Mouse (Mus musculus): ENCODE data around the gene Anks1b.

The Anks1b gene

DNA sequence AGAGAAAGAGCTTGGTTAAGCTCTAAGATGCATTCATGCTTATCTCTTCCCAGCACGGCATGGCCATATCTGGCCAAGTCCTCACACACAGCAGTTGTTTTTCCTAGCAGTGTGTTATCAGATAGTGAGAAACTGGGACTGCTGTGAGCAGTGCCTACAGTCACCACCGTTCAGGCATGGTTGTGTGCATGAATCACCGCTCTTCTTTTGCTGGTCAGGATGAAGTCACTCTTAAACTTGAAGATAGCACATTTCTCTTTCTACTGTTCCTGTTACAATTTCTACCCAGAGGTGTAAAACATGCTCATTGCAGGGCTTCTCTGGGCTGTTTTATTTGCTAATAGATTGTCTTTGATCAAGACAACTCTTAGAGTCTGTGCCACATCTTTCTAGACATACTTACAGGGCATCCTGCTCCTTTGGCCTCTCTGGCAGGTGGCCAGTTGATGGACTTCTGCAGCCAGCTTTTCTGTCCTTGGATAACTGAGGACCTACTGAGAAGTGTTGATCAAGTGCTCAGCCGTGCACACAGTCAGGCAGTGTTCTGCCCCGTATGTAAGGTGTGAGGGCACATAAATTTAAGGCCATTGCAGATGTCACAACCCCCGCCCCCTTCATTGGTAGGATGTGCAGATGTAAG, 296.8 kb downstream of the Anks1b start:
- DNase-seq (ENCODE audit: low spot score in 2 of 2) = no peak

DNA sequence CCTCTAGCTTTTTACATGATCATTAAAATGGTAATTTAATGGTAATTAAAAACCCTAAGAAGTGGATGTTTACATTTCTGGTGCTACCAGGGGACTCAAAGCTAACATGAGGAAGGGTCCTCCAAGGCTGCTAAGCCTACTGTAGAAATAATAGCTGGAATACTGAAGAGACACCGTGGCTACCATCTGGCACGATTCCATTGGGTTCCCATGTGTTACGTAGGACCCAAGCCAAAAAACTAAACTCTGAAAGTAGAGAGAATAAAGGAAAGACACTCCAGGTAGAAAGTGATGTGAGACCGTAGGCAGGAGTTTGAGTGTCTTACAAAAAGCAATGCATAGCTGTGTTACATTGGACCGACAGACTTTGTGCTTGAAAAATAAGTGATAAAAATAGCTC, 317.1 kb downstream of the Anks1b start:
- DNase-seq (ENCODE audit: low spot score in 2 of 2) = no peak

DNA sequence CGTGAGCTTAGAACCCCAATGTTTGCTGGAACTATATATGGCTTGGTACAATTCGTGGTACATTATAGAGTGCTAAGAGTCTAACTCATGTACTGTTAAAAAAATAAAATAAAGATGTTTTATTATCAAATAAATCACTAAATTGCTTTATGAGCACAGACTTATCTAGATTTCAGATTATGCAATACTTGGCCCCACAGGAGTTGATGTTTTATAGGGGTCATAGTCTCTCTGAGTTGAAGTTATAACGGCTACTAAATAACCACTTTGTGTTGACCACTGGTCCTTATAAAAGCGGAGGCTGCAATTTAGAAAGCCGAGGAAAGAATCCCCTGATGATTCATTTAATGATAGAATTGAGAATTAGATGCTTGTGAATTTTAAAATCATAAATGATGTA, 323.6 kb downstream of the Anks1b start:
- no peak for DNase-seq (ENCODE audit: low spot score in 2 of 2)

DNA sequence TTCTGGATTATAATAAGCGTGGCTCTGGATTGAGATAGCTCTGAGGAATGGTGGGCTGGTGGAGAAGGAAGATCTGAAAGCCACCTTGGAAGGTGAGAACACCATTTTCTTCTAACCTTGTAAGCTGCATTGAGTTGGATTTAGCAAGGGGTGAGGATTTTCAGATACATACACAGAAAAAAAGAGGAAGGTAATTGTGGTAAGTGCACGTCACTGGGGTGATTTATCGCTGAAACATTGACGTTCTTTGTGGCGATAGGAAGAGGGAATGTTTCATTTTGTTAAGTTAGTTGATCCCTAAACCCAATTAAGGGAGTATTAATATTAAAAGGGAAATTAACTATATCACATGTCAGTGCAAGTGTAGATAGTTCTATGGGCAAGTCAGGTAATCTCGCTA, 336.7 kb downstream of the Anks1b start:
- DNase-seq (ENCODE audit: low spot score in 2 of 2) = no peak

DNA sequence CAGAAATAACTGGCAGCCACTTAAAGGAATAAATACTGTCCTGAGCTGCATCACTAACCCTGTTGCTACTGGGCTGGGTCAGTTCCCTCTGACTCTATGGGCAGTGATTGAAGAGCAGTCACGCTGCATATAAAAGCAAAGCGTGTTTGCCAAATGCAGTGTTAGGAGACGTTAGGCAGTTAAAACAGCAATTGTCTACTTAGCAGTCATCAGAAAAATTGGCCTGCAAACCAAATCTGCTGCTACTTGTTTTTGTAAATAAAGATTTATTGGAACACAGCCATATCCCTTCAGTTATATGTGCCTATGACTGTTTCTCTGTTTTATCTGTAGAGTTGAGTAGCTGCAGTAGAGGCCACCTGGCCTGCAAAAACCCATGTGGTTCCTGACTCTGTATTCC, 347.2 kb downstream of the Anks1b start:
- no peak for DNase-seq (ENCODE audit: low spot score in 2 of 2)

DNA sequence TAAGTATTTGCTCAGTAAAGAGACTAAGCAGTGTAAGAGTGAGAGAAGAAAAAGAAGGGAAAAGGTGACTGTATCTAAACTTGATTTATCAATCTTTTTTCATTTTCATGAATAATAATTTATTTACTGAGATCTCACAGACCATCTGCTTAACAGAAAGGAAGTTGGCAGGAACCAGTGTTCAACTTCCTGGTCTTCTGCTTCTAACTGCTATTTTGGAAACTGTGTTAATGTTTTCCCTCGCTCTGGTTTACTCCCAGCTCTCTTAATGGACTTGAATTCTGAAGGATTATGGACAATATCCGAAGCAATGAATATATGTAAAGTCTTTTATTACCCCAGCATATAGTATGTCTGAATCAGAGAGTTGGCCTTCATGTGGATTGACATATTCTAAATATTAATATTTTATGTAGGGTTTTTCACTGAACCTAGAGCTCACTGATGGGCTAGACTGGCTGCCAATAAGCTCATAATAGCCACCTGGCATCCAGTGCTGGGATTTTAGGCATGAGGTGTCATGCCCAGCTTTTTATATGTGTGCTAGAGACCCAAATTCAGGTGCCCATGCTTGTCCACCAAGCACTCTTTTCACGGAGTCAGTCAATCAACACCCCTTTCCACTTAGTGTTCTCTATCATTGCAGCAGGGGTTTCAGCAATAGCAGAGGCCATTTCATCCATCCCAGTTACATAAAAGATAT, 349.6 kb downstream of the Anks1b start:
- DNase-seq (ENCODE audit: low spot score in 2 of 2) = no peak

DNA sequence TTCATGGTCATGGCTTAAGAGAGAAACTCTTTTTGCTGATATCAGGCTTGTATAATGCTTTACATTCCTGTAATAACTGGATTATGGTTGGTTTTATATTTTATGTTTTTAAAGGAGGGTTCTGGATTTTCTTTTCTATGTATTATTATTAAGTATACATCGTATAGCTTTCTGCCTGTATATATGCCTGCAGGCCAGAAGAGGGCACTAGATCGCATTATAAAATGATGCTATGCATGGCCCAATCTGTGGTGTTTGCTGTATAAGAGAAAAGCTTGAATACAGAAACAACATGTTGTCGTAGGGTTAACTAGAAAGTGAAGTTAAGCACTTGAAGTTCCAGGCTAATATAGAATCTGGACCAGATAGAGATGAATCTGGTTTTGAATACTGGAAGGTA, 362.0 kb downstream of the Anks1b start:
- no peak for DNase-seq (ENCODE audit: low spot score in 2 of 2)

DNA sequence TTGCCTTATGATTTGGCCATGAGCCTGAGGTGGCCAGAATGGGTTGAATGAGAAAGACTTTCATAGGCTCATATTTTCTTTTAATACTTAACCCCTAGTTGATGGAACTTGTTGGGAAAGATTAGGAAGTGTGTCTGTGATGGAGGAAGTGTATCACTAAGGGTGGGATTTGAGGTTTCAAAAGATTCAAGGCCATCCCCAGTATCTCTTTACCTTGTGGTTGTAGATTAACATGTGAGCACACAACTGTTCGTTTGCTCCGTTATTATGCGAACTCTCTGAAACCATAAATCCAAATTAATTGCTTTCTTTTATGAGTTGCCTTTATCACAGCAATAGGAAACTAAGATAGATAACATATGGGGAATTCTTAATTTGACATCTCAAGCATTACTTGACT, 364.0 kb downstream of the Anks1b start:
- no peak for DNase-seq (ENCODE audit: low spot score in 2 of 2)

DNA sequence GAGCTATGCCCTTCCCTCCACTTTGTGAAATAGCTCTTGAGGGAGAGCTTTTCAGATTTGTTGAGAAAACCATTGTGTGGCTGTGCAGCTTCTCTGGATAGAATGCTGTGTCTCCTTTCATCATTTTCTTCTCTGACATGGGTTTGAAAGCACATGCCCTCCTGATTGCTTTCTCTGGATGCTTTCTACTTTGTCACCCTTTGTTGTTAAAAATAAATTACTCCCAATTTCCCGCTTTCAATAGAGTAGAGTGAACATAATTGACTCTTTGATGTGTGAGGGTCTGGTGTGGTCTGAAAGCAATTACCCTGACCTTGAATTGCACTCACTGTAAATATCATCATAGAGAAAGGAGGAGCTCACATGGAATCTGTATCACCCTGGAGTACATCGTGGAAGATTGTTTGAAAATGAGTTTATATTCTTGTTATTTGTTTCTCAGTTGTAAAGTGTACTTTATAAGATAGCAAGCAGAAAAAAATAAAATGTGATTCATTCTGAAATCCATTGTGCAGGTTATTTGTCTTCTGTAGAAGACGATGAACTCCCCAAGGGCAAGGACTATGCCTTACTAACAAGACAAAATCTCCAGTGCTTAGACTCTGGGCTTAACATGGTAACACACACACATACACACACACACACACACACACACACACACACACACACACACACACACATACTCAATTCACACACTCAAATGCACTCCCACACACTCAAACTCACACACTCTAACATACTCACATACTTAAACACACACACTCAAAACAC, 385.8 kb downstream of the Anks1b start:
- DNase-seq (ENCODE audit: low spot score in 2 of 2) = no peak

DNA sequence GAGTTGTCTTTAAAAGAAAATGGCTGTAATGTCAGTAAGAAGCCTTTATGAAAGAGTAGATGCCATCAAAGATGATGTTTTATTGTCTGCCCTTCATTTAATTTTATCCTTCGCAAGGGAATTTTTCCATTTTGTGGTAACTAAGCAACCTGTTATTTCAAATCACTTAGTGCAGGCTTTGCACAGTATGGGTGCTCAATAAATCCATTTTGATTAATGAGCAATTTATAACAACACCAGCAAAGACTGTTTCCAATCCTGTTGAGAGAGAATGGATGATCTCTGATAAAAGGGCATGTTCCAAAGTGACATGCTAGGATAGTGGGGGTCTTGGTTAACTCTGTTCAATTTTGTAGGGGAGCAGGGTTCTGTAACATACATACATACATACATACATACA, 398.0 kb downstream of the Anks1b start:
- no peak for DNase-seq (ENCODE audit: low spot score in 2 of 2)

DNA sequence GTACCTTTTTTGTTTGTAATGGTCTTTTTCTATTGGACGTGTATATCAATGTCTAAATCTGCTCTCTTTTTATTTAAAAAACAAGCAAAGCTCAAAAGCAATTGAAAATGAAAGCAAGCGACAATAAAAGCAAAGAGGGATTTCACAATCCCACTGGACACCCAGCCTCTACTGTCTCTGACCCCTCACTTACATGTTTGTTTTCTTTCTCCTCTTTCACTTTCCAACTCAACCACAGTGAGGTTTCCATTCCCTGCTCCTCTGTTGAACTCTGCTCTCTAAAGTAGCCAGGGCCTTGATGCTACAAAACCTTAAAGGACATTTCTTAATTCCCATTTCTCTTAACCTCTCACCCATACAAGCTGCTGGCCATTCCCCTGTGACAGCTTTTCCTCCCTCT, 400.0 kb downstream of the Anks1b start:
- DNase-seq (ENCODE audit: low spot score in 2 of 2) = no peak

DNA sequence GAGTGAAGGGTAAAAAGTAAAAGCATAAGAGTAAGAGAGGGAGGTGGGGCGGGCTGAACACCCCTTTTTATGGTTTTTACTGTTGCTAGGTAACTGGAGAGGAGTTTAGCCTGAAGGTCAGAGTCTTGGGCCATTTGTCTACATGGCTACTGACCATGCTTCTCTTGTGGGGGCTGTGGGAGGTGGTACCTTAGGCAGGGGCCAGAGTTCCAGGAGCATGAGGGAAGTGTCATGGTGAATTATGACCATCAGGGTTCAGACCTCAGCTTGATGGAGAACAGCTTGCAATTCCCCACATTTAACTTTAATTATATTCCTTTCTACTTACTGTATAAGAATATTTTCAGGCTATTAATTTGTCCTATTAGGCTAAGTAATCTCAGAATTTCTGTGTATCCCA, 413.3 kb downstream of the Anks1b start:
- DNase-seq (ENCODE audit: low spot score in 2 of 2) = no peak

DNA sequence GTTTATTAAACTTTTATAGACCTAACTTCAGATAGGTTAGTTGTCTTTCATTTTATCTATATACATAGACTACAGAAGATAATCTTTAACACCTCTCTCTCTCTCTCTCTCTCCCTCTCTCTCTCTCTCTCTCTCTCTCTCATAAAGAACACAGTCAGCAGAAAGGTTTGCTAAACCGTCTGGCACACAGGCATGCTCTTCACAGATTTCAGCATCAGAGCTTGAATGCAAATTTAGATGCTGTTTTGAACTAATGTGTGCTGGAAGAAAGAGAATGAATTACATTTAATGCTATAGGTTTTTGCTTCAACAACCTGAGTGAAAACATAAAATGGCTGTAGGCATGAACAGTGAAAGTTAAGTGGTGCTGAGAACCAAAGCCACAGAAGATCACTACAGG, 429.9 kb downstream of the Anks1b start:
- no peak for DNase-seq (ENCODE audit: low spot score in 2 of 2)

DNA sequence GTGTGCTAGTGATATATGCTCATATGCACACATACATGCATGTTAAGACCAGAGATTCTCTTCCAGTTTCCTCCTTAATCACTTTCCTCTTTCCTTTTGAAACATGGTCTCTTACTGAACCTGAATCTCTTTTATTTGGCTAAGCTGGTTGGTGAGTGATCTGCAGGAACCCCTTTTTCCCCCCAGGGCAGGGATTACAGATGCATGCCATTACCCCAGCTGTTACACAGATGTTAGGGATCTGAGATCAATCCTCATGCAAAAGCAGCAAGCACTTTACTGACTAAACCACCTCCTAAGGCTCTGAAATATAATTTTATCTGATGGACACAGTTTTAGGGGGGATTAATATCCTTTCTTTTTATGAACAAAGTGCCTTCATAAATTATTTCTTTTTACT, 432.8 kb downstream of the Anks1b start:
- no peak for DNase-seq (ENCODE audit: low spot score in 2 of 2)

DNA sequence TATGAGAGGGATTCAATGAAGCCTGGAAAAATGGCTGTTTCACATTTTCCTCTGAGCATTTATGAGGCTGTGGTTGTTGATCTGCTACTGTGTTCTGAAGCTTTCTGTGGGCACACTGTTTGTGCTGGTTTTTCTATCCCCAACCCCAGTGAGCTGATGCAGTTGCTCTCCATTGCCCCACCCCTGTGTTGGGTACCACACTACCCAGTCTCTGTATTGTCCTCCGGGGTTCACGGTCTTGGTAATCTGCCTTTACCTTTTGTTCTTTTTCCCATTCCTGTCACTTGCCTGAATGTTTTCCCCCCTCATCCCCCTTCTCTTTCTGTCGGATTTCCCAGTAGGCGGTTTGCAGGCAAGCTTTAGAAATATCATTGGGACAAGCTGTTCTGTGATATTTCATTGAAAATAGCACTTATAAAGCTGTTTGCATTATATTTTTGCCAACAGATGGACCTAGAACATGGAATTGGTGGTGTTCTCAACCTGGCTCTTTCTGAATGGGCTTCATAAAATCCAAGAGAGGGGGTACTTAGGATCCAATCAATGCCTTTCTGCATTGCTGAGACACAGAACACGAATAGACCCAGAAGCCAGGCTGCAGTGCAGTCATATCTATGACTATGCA, 434.7 kb downstream of the Anks1b start:
- DNase-seq (ENCODE audit: low spot score in 2 of 2) = no peak

DNA sequence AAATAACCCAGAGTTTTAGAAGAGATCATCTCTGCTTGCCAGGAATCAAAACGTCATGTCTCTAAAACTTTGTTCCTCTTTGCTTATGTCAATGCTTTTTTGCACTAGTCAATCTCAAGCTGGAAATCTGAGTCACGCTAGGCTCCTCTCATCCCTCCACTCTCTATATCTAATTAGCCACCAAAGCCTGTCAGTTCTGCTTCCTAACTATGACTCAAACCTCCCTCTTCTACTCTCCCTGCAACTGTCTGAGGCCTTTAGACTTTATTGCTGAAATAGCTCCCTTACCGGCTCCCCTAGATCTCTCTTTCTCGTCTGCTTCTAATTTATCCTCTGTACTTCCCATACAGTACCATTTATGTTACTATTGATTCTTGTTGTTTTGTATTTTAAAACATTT, 456.5 kb downstream of the Anks1b start:
- no peak for DNase-seq (ENCODE audit: low spot score in 2 of 2)

DNA sequence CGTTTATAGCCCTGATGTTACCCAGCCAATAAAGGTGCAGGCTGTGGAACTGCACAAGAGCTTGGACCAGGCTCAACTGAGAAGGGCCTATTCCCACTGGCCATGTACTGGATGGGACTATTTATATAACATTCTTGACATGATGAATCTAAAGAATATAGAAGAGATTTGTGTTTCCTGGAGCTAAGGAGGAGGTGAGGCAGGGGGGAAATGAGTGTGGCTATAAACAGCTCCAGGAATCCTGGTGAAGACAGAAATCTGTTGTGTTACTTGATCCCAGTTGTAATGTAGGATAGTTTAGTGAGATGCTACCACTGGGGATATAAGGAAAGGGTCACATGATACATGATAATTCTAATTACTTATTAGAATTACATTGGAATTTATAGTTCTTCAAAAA, 472.1 kb downstream of the Anks1b start:
- DNase-seq (ENCODE audit: low spot score in 2 of 2) = no peak

DNA sequence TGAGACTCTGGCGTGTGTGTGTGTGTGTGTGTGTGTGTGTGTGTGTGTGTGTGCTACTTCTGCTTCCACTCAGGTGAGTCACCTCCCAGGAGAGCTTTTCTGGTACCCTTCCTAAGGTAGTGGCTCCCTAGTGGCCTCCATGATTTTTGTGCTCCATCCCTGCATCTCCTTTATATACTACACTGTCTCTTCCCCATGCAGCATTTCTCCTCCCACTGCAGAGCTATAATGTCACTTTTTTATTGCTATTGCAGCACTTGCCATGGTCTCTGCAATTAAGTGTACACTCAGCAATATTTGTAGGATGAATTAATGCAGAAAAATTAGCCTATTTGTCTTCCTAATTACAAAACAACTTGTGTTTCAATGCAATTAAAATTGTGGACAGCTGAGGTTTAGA, 482.9 kb downstream of the Anks1b start:
- DNase-seq (ENCODE audit: low spot score in 2 of 2) = no peak

DNA sequence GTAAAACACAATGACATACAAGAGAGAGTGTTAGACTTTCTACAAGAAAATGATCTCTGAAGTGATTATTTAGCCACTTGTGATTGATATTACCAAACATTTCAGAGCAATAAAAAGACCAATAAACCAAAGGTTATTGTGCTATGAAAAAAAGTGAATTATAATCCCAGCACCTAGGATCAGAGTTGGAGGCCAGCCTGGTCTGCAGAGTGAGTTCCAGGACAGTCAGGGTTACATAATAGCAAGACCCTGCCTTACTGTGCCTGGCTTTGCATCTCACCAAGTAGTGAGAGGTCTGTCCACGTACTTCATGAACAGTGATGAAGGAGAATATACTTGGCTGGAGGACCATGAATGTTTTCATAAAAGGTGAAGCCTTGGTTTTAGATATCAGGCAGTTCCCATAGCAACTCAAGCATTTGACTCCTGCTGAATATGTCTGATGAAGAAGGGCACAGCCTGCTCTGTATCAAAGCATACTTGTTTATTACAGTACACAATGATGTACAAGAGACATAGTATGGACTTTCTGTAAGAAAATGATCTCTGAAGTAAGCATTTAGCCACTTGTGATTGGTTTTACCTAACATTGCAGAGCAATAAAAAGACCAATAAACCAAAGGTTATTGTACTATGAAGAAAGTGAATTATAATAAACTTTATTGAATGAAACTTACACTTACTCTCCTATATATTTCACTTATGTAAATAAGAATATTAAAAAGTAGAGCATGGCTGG, 484.0 kb downstream of the Anks1b start:
- DNase-seq (ENCODE audit: low spot score in 2 of 2) = no peak

DNA sequence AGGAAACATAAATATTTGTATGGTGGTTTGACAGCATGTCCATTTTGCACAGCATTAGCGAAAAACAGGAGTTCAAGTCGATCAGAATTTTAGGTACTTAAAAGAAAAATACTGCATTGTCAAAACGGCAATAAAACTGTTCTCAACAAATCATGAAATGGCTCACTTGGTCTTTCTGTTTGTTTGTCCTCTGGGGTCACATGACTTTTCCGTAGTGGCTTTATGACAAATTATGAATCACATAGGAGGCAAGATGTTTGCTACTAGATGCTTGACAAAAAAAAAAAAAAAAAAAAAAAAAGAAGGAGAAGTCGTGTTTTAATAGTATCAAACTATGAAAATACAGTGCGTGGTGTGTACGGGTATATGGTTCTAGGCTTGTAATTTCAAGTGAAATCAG, 495.7 kb downstream of the Anks1b start:
- DNase-seq (ENCODE audit: low spot score in 2 of 2) = no peak

DNA sequence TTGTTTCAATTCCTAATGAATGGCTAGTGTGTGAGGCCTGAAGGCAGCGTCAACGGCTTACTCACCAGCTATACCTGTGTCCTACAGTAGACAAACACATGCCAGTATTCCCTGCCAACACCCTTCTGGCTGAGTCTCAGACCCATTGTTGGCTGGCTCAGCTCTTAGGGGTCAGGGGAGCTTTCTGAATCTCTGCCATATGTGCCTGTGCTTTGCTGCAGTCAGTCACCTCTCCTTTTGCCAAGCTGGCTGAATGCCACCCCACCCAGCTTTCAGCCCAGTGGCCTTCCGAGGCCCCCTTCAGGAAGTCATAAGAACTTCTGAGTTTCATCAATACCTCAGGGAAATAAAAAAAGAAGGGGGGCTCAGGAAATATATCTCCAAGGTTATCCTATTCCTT, 497.4 kb downstream of the Anks1b start:
- DNase-seq (ENCODE audit: low spot score in 2 of 2) = no peak

DNA sequence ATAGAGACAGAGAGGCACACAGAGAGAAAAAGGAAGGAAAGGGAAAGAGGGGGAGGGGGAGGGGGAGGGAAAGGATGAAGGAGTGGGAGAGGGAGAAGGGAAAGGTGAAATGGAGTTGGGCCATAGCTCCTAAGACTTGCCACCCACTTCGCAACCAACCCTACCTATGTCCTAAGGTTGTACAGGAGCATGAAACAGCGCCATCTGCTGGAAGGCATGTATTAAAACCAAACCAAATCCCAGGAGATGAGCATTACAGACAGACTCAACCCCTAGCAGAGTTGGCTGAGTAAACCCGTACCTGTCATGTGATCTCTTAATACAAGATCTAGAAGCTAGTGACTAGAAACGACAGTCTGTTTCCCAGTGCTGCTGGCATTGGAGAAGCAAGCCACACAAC, 500.2 kb downstream of the Anks1b start:
- DNase-seq (ENCODE audit: low spot score in 2 of 2) = peak in 1 of 2 experiments; percentile 16

All from frontal cortex, postnatal 10 days (tissue).